Mouse (Mus musculus) G1E (cell line): ENCODE measurements at regions not wholly inside any gene's neighbourhood (a gene's known extent, or its start where the extent isn't known, plus 50 kb on each side); places are given as distances from the start of the nearest gene placed in this dataset.

Experiments
- ATAC-seq: 2 replicates; pipeline ENCODE4 v1.8.0; 2016; ENCODE audit warnings: mild to moderate bottlenecking; ENCODE audit not compliant: insufficient number of reproducible peaks, poor library complexity, low FRiP score, severe bottlenecking; ENCODE audit errors: extremely low read depth
- DNase-seq: peaks from one replicate; pipeline ENCODE4 v3.0.0; 2012; ENCODE audit warnings: low spot score
- H3K27me3 ChIP-seq: 2 replicates; pipeline ENCODE4 v1.6.1; 2012; ENCODE audit warnings: mild to moderate bottlenecking, low read length, inconsistent platforms; ENCODE audit not compliant: insufficient read depth
- H3K36me3 ChIP-seq: replicated peaks from 2 replicates; pipeline ENCODE3; 2012; ENCODE audit warnings: mild to moderate bottlenecking, inconsistent platforms
- H3K4me1 ChIP-seq: 2 replicates; pipeline ENCODE4 v1.6.1; 2012; ENCODE audit warnings: low read depth, low read length, inconsistent platforms, mixed read lengths; ENCODE audit not compliant: insufficient read depth
- H3K4me3 ChIP-seq: 2 replicates; pipeline ENCODE4 v1.5.1; 2012; ENCODE audit warnings: low read depth, mild to moderate bottlenecking, inconsistent platforms, low read length, moderate library complexity, mixed read lengths
- H3K9me3 ChIP-seq: replicated peaks from 2 replicates; pipeline ENCODE4 v1.6.1; 2012; ENCODE audit warnings: inconsistent platforms
- CTCF ChIP-seq: IDR thresholded peaks from 2 replicates; pipeline ENCODE4 v1.5.1; 2012; ENCODE audit warnings: low read depth, low read length, inconsistent platforms, mixed read lengths
- GATA1 ChIP-seq: IDR thresholded peaks from 2 replicates; pipeline ENCODE4 v1.6.1; 2012; ENCODE audit warnings: borderline replicate concordance, low read length, inconsistent platforms, mixed read lengths
- GATA2 ChIP-seq: IDR thresholded peaks from 2 replicates; pipeline ENCODE4 v1.6.1; 2012; ENCODE audit warnings: low read depth, low read length, inconsistent platforms, borderline replicate concordance
- POLR2AphosphoS5 ChIP-seq: IDR thresholded peaks from 2 replicates; pipeline ENCODE4 v1.6.1; 2012; ENCODE audit warnings: low read depth, low read length, inconsistent platforms; ENCODE audit not compliant: insufficient replicate concordance
- TAL1 ChIP-seq: conservative IDR thresholded peaks from 2 replicates; pipeline ENCODE4 v1.6.1; 2012; ENCODE audit warnings: low read depth, low read length, inconsistent platforms, mixed read lengths

DNA sequence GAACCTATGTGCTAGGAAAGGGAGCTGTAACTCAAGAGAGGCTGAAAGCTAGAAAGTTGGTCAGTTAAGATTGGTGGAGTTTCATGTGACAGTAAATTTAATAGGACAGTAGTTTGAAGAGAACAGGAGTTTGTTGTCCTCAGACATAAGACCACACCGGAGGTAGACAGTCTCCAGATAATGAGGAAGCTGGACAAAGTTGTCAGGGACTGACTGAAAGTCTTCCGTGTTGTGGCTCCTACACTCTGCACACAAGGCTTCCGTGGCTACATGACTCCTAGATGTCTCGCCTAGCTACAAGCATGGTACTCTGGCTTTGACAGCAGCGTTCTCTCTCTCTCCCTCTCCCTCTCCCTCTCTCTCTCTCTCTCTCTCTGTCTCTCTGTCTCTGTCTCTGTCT, 171.9 kb upstream of the Rreb1 start:
- TF ChIP-seq TAL1, result no peak
- TF ChIP-seq CTCF, result no peak
- no peak for TF ChIP-seq GATA2
- TF ChIP-seq POLR2AphosphoS5, result no peak
- no peak for TF ChIP-seq GATA1
- Histone ChIP-seq H3K36me3 (no peaks in the 10 kb centered on the region), H3K4me1 (no peaks in the 10 kb centered on the region), H3K9me3 (no peaks in the 10 kb centered on the region), H3K27me3 (0 out of 2 replicates have a peak, but pooled peaks cover 4% of the 10 kb centered on the region), H3K4me3 (no peak overlapping the region)
- no peak for ATAC-seq
- DNase-seq, result no peak

DNA sequence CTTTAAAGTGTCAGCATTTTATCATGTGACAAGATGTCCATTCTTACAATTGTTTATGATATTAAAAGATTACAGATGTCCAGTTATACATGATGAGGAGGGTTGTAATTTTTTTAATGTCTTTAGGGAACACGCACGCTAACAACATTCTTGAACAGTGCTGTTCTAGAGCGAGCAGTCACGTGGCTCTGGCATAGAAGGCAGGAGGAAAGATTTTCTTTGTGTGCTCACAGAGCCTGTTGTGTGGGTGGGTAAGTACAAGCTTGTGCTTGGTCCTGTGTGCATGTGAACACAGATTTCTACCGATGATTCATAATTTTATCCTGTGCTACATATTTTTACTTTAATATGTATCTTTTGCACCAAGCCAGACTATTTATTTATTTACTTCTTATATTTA, 169.1 kb upstream of the Rreb1 start:
- no peak for DNase-seq
- Histone ChIP-seq H3K4me3 (no peak overlapping the region), H3K4me1 (no peaks in the 10 kb centered on the region), H3K36me3 (no peaks in the 10 kb centered on the region), H3K27me3 (0 out of 2 replicates have a peak, but pooled peaks cover 4% of the 10 kb centered on the region), H3K9me3 (no peaks in the 10 kb centered on the region)
- TF ChIP-seq CTCF (no peak), POLR2AphosphoS5 (no peak), GATA1 (no peak), GATA2 (no peak), TAL1 (no peak)
- ATAC-seq, result no peak

DNA sequence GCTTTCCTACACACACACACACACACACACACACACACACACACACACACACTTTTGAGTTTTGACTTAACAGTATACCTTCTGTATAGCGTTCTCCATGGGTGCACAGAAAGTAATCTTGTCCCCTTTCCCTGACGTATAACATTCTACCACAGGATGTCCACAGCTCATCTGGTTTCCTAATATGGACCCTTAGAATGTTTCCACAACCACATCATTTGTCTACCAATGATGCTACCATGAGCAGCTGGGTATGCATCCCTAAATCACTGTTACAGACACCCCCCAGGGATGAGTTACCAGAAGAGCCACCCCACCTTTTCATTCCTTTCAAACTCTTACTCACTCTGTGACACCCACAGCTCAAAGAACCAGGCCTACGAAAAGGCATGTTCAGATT, 166.8 kb upstream of the Rreb1 start:
- H3K4me1 ChIP-seq, result no peaks in the 10 kb centered on the region
- no peaks in the 10 kb centered on the region for H3K9me3 ChIP-seq
- no peak overlapping the region for H3K4me3 ChIP-seq
- no peak for DNase-seq
- TF ChIP-seq GATA2, result no peak
- no peak for TF ChIP-seq GATA1
- TF ChIP-seq TAL1, result no peak
- no peak for TF ChIP-seq POLR2AphosphoS5
- no peak for TF ChIP-seq CTCF
- H3K36me3 ChIP-seq, result no peaks in the 10 kb centered on the region
- H3K27me3 ChIP-seq, result peaks cover 3% of the 10 kb centered on the region; the same call in 1 of the 2 replicates
- no peak for ATAC-seq

DNA sequence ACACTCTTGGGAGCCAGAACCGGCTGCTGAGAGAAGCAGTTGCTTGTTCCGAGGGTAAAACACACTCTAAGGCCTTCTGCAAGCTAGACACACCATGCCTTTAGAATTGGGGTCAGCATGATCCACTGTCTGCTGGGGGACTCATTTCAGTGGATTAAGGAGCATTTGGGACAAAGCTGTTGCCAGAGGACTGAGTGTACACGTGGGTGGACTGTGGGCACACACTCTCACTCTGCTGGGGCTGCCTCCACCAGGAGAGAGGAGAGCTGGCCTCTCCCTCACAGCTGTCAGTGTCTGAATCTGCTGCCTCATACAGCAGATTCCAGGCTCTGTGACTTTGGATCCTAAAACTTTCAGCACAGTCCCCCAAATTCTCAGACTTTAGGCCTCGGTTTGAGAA, 161.2 kb upstream of the Rreb1 start:
- Histone ChIP-seq H3K27me3 (peaks cover 23% of the 10 kb centered on the region), H3K4me1 (0 out of 2 replicates have a peak, but pooled peaks cover 5% of the 10 kb centered on the region), H3K9me3 (no peaks in the 10 kb centered on the region), H3K36me3 (no peaks in the 10 kb centered on the region), H3K4me3 (no peak overlapping the region)
- DNase-seq (no peak), ATAC-seq (no peak)
- TF ChIP-seq TAL1, result no peak
- no peak for TF ChIP-seq CTCF
- no peak for TF ChIP-seq GATA1
- no peak for TF ChIP-seq POLR2AphosphoS5
- no peak for TF ChIP-seq GATA2

DNA sequence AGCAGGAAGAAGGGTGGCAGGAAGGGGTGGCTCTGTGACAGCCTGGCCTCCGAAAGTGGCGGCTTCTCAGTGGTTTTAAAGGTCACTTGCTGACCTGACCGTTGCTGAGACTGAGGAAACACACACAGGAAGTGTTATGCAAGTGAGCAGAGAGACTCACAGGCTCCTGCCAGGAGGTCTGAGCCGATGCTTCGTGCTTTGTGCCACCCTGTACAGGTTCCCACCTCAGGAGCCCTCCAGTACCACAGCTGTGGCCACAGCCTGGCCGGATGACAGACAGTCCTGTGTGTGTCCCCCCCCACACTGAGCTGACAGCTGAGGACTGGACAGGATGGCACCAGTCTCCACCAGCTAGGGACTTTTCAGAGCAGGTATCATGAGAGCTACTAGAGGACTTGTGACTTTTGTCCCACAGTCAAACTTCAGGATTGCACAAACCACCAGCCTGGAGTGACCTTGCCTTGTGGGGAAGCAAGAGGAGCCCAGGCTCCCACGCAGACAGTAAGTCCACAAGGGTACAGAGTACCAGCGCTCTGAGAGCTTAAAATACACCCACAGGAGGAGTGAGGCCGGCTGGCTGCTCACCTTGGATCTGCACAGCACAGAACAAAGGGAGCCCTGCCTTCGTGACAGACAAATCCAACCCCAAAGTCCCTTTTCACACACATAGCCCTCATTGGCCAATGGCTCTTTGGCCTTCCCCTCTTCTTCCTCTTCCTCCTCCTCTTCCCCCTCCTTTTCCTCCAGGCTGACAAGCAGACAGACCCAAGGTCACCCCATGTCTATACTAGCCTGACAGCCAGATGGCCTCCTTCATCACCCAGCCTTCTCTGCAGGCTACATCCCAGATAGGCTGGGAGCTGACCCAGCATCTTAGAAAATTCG, 158.1 kb upstream of the Rreb1 start:
- ATAC-seq (no peak), DNase-seq (no peak)
- TF ChIP-seq CTCF (no peak), GATA1 (no peak), TAL1 (no peak), POLR2AphosphoS5 (no peak), GATA2 (no peak)
- no peak overlapping the region for H3K4me3 ChIP-seq
- no peaks in the 10 kb centered on the region for H3K9me3 ChIP-seq
- peaks cover 41% of the 10 kb centered on the region for H3K27me3 ChIP-seq
- 0 out of 2 replicates have a peak, but pooled peaks cover 5% of the 10 kb centered on the region for H3K4me1 ChIP-seq
- H3K36me3 ChIP-seq, result no peaks in the 10 kb centered on the region

DNA sequence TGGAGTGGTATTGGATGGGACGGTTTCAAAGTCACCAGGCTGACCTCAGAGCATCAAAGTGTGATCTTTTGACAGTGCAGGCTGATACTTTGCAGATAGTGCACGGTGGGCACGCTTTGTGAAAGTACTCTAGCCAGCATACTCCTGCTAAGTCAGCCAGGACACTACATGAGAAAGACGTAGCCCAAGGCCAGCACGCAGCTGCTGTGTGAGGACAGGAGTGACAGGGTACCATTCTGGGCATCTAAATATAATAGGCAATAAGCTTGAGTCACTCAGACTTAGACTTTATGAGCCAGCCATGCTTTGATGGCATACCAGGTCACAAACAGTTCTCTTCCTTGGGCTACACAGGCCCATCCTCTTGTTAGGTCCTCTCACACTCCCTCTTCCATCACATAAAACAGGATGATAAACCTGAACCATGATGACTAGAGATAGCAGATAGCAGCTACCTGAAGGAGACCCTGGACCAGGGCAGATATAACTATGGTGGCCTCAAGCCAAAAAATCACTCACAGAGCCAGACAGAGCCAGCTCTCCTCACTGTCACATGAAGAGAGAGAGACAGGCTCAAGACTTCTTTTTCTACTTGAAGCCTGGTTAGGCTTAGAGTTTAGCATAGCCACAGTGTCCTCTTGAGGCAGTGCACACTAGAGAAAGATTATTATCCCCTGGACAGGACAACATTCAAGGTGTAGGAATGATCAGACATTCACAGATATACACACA, 156.7 kb upstream of the Rreb1 start:
- Histone ChIP-seq H3K9me3 (no peaks in the 10 kb centered on the region), H3K27me3 (peaks cover 43% of the 10 kb centered on the region), H3K4me1 (0 out of 2 replicates have a peak, but pooled peaks cover 5% of the 10 kb centered on the region), H3K36me3 (no peaks in the 10 kb centered on the region), H3K4me3 (no peak overlapping the region)
- no peak for DNase-seq
- ATAC-seq, result no peak
- TF ChIP-seq CTCF (no peak), GATA1 (no peak), POLR2AphosphoS5 (no peak), TAL1 (no peak), GATA2 (no peak)
